Mouse (Mus musculus): ENCODE measurements around the gene Vps9d1.

The Vps9d1 gene

GRCm38 (mm10) chr8:123253451-123254098, 573 bp downstream of the Vps9d1 start:
- in situ Hi-C loops (cut with MboI, MseI) = no loop called here

DNA sequence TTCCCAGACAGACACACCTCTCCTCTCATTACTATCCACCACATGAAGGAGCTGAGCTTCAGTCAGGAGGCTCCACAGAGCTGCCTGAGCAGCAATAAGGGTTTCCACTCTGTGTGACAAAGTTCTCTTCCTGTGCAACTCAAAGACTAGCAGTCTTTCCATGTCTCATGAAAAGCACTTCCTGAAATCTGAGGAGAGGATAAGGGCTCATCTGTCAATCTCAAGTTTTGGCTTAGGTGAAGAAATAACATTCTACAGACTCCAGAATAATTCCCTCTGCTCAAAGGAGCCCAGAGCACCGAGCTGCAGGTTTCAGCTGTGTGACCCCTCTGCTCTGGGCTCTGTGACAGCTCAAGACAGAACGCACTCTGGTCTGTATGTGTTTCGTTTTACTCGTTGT, 1.2 kb downstream of the Vps9d1 start:
- in situ Hi-C loops (cut with MboI, MseI) = no loop called here

DNA sequence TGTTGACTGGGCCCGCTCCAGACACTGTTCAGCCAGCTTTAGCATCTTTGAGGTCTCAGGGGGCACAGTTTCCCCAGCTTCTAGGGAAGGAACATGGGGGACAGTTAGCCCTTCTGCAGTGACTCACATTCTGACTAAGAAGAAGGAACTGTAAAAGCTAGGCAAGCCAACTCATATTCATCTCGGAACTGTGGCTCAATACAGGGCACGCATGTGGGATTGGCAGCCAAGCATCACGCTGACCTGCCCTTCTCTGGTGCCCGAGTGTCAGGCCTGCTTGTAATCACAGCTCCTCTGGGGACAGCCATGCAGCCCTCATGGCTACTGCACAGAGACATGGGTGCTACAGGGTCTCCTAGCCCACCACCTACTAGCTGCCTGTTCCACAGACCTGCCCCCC, 3.2 kb downstream of the Vps9d1 start:
- in situ Hi-C loops (cut with MboI, MseI) = no loop called here

DNA sequence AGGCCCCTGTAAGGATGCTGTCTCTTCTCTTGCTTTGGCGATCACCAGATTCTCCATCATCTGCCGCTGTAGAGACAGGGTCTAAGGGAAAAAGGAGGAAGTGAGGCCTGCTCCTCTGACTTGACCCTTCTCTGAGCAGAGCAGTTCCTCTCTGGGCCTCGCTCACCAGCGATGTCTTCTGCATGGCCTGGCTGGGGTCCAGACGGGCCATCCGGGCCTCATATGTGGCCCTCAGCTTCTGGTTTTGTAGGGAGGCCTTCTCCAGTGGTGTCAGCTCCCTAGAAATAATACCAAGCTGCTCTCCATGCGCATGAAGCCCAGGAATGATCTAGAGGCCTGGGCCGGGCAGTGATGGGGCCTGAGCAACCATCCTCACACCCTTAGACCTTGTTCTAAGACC, 5.6 kb downstream of the Vps9d1 start:
- in situ Hi-C loops (cut with MboI, MseI) = no loop called here

DNA sequence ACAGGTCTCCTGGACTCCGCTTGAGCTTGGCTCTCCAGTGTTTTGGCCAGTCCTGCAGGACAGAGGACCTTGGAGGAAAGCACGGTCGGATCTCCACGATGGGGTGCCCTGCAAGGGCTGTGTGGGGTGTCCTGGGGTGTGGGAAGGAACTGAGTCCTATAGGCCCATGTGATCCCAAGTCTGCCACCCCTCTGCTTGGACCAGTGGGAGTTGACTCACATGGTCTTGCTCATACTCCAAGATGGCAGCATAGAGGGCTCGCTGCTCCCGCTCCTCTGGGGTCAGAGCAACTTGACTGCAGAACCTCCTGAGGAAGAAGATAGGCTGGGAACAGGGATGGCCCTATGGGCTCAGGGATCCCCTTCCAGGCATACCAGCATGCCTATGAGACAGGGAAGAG, 6.4 kb downstream of the Vps9d1 start:
- in situ Hi-C loops (cut with MboI, MseI) = no loop called here

- in situ Hi-C loops (cut with MboI, MseI) = no loop called here
Observed at GRCm38 (mm10) chr8:123245543-123245942, 8.6 kb downstream of the Vps9d1 start.

DNA sequence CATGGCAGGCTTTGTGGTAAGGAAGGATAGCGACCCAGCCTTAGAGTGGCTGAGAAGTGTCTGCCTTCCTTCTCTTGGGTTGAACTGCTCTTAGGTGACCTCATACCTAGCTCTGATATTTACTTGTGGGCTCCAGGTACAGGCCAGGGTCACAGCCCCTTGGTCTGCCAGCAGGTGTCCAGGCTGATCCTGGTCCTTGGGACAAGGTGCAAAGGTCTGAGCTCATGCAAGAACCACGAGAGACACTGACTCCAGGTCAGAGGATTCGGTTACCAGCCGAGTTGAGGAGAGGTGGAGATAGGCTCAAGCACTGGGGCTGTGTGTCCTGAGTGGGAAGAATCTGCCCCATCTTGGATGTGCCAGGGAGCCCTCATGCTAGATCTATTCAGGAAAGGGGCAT, 9.8 kb downstream of the Vps9d1 start:
- in situ Hi-C loops (cut with MboI, MseI) = no loop called here

- in situ Hi-C loops (cut with MboI, MseI) = no loop called here
Observed at GRCm38 (mm10) chr8:123243053-123243452, 11.1 kb downstream of the Vps9d1 start.

DNA sequence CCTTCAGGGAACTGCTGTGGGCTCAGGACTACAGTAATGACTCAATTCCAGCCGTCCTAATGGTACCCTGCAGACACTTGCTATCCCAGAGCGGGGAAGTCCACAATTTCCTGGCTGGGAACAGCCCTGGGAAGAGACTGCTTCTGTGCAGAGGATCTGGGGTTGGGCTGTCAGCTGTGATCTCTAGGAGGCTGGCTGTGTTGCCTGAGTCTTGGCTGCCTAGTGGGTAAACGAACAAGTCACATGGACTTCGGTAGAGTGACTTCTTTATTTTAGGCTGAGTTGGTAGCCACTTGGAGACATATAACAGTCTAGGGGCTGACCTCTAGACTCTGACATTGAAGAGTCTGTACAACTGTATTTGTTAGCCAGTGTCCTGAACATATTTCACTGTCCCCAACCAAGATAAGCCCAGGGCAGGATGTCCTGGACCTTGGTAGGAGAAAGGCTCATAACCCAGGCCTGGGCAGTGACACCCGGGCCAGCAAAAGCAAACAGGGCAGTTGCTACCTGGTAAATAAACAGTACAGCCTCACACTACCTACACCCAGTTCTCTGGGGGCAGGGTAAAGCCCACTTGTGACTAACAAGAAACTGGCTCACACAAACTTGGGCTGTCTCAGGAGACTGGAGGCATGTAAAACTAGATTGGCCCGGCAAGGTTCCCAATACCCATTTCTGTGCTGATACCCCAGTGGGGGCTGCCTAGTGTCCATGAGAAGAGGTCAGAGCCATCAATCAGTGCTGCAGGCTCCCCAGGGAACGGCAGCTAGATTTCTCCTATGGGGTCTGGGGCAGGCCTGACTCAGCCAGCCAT, 11.8 kb downstream of the Vps9d1 start:
- in situ Hi-C loops (cut with MboI, MseI) = no loop called here

DNA sequence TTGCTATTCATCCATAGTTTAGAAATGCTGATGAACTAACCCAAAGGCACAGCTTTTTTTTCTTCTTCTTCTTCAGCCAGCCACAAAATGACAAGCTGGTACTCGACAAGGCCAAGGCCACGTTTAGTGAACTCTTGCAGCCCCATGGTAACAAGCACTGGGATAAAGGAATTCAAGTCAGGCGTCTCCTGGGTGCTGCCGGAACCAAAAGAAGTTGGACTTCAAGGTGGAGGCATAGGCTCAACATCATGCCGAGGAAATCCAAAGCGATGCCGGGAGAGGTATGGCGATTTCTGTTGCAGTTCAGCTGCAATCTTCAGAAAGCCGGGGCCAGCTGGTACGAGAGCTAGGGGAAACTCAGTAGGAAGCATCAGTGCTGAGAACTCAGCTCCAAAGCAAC, 14.8 kb downstream of the Vps9d1 start:
- in situ Hi-C loops (cut with MboI, MseI) = no loop called here

DNA sequence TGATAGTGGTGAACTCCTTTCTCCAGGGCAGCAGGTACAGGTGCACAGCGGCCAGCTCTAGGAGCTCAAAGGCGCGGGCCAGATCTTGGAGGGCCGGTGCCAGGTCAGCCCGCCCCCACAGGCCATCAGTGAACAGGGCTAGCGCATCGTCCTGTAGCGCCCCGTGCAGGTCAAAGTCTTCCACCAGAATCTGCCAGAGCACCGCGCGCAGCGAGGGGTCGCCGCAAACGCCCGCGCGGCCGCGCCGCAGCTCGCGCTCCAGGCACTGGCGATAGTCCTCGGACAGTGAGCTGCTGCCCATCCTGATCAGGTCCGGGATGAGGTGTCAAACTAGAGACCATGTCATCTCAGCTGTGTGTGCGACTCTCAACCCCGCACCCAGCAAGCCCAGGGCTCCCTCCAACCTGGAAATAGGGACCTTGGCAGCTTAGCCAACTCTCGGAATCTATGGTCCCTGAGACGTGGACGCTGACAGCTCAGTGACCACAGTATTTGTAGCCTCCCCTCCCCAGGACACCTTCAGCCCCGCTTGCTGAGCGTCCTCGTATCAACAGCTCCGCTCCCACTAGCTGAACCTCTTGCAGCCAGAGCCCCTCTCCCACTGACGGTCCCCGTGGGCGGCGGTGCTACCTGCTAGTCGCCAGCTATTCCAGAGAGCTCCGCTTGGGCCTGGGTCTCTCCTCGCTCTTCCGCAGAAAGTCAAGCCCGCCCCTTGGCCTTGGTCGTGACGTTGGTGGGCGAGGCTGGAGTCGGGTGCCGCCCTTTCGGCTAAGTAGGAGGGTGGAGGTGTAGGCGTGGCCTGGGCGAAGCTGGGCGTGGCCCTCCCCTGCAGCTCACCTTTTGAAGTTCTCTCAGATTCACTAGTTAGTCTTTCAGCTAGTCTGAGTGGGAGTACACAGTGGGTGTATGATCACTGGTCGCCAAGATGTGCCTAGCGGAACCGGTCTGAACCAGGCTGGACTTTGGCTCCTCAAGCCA, 18.3 kb downstream of the Vps9d1 start, which contains the start of gene Spata2l:
Spata2l (minus strand) TSS at position 714 of the 978 bp plus-strand sequence.
- in situ Hi-C loops (cut with MboI, MseI) = no loop called here

GRCm38 (mm10) chr8:123234918-123235519, 19.1 kb downstream of the Vps9d1 start:
- in situ Hi-C loops (cut with MboI, MseI) = loop anchor here in 1 of 2 experiments (5.0 kb wide), 1 partner anchor 82 kb away; the partner anchor contains the start of gene Fanca

DNA sequence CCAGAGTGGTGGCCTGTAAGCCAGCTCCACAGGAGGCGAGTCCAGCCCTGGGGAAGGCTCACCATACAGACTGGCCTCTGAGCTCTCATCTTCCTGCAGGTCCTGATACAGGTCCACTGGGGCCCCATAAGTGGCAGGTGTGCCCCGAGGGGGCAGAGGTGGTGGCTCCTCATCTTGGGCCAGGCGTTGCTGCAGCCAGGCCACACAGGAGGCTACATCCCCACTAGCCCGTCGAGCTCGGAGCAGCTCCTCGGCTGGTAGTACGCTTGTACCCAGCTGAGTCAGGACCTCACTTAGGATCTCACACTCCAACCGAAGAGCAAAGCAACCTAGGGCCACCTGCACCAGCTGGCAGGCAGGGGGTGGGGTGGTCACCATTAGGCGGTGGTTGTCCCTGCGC, 20.4 kb downstream of the Vps9d1 start:
- in situ Hi-C loops (cut with MboI, MseI) = loop anchor here in 1 of 2 experiments (5.0 kb wide), 1 partner anchor 84 kb away; the partner anchor contains the start of gene Fanca

- in situ Hi-C loops (cut with MboI, MseI) = loop anchor here in 1 of 2 experiments (5.0 kb wide), 1 partner anchor 84 kb away; the partner anchor contains the start of gene Fanca
Observed at GRCm38 (mm10) chr8:123233300-123233699, 20.8 kb downstream of the Vps9d1 start.

DNA sequence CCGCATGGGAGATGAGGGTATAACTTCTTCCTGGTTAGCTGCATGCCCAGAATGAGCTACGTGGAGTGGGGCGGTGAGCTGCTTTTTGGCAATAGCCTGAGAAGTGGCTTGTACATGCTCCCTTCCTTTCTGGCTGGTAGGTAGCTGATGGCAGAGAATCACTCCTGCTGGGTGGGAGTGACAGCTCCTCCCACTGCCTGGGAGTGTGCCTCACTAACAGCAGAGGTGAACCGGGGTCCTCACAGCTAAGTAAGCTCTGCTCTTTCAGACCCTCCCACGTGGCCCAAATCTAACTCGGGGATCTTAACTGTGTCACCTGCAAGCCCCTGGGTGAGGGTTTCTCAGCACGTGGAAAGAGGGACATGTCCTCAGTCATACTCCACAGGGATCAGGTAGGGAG, 21.6 kb downstream of the Vps9d1 start:
- in situ Hi-C loops (cut with MboI, MseI) = loop anchor here in 1 of 2 experiments (5.0 kb wide), 1 partner anchor 85 kb away; the partner anchor contains the start of gene Fanca

GRCm38 (mm10) chr8:123231742-123232141, 22.4 kb downstream of the Vps9d1 start:
- in situ Hi-C loops (cut with MboI, MseI) = loop anchor here in 1 of 2 experiments (5.0 kb wide), 1 partner anchor 86 kb away; the partner anchor contains the start of gene Fanca

DNA sequence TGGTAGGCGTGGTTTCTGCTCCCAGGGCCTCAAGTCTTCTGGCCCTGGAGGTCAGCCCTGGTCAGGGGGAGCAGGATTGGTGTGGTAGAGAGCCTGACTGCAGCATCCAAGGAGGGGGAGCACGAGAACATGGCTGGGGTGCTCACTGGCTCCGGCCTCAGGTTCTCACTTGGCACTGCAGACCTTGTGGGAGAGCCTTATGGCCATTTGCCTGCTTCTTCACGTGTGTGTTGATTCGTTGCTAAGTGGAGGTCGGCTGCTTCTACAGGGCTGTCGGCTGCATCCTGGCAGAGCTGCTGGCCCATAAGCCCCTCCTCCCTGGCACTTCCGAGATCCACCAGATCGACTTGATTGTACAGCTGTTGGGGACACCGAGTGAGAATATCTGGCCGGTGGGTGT, 23.8 kb downstream of the Vps9d1 start:
- in situ Hi-C loops (cut with MboI, MseI) = loop anchor here in 1 of 2 experiments (5.0 kb wide), 1 partner anchor 87 kb away; the partner anchor contains the start of gene Fanca

DNA sequence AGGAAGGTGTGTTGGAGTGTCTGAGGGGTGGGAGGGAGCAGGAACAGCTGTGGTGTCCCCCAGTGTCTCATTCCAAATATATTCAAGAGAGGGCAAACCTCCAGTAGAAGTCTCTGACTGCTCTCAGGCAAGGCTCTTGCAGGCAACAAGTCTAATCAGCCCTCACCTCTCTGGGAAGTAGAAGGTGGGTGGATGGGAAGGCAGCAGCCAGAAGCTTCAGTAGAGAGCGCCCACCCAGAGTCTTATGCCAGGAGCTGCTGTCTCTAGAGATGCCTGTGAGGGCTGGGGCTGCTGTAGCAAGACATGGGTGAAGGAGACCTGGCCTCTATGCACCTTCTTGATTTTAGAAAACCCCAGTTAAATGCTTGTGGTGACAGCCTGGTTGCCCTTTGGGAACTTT, 25.7 kb downstream of the Vps9d1 start:
- in situ Hi-C loops (cut with MboI, MseI) = loop anchor here in 1 of 2 experiments (10.0 kb wide), 1 partner anchor 346 kb away; no protein-coding TSS in a partner anchor

DNA sequence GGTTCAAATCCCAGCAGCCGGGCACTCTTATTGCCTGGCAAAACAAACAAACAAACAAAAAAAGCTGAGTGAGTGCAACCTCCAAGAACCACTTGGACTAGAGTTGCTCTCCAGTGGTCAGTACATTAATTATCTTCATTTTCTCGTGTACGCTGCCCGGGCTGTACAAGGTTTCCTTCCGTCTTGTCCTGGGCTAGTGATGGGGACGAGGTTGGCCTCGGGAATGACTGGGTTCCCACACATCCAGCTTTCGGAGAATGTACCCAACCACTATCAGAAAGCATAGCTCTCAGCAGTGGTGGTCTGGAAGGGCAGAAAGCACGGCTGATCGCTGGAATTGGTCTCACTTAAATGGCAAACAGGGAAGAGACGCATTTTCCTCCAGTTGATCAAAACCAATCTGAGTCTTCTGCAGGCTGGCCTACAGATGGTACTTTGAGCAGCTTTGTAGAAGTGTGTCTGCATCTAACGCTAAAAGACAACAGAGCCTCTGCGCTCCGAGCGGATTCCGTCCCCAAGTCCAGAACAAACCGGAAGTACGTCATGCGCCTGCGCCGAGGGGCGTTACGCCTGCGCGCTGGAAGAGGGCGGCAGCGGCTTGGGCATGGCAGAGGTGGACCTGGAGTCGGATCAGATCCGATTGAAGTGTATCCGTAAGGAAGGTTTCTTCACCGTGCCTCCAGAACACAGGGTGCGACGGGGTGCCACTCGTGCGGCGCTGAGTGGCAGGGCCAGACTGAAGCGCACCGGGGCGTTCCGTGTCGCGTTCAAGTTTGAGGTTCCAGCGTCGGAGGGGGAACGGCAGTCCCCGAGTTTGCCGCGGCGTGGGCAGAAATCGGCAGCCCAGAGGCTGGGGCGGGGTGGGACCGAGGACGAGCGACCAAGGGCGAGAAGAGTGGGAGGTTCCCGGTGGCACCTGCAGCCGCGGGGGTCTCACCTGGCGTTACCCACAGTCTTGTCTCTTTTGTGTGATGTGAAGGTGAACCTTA, 29.6 kb downstream of the Vps9d1 start, which contains the start of gene Cdk10:
Cdk10 (plus strand) TSS at position 565 of the 989 bp plus-strand sequence.
- in situ Hi-C loops (cut with MboI, MseI) = loop anchor here in 1 of 2 experiments (10.0 kb wide), 1 partner anchor 350 kb away; no protein-coding TSS in a partner anchor

All from T-helper 17 cell (primary cell).